Mouse (Mus musculus) neural tube, embryonic 13.5 days (tissue): ENCODE results near the gene Fam129a. TPM values are rescaled to one million over a fixed set of nuclear protein-coding genes. Genes with fewer than 3 reads are reported as not detected.
"Not testable (repeated sequence)": the region's sequence is repeated elsewhere in the genome, so short reads cannot be mapped to it uniquely, and the experiment has no call there.

Source experiments
- ATAC-seq: fragments of 200-750 bp; cut with Nextera tagmentation; 2 replicates; pipeline ENCODE4 v1.8.0; 2017; ENCODE audit warnings: low read depth, mild to moderate bottlenecking, moderate TSS enrichment, moderate library complexity
- H3K27ac ChIP-seq: fragments of 300-500 bp; sonication (generic); replicated peaks from 2 replicates; pipeline ENCODE4 v1.5.1; 2015; ENCODE audit warnings: moderate library complexity, mild to moderate bottlenecking, inconsistent platforms
- H3K27me3 ChIP-seq: fragments of 300-500 bp; sonication (generic); 2 replicates; pipeline ENCODE4 v1.6.1; 2015; ENCODE audit warnings: mild to moderate bottlenecking, inconsistent platforms
- H3K36me3 ChIP-seq: fragments of 300-500 bp; sonication (generic); 2 replicates; pipeline ENCODE4 v1.6.1; 2015; ENCODE audit warnings: mild to moderate bottlenecking, inconsistent platforms
- H3K4me1 ChIP-seq: fragments of 300-500 bp; sonication (generic); replicated peaks from 2 replicates; pipeline ENCODE4 v1.6.1; 2015; ENCODE audit warnings: inconsistent platforms
- H3K4me2 ChIP-seq: fragments of 300-500 bp; sonication (generic); 2 replicates; pipeline ENCODE4 v1.6.1; 2015; ENCODE audit warnings: inconsistent platforms, mild to moderate bottlenecking, moderate library complexity
- H3K4me3 ChIP-seq: fragments of 300-500 bp; sonication (generic); 2 replicates; pipeline ENCODE4 v1.5.1; 2015; ENCODE audit warnings: mild to moderate bottlenecking, inconsistent platforms
- H3K9ac ChIP-seq: fragments of 300-500 bp; sonication (generic); 2 replicates; pipeline ENCODE4 v1.6.1; 2015; ENCODE audit warnings: moderate library complexity, mild to moderate bottlenecking, inconsistent platforms
- H3K9me3 ChIP-seq: fragments of 300-500 bp; sonication (generic); 2 replicates; pipeline ENCODE4 v1.6.1; 2016; ENCODE audit warnings: inconsistent platforms
- WGBS: fragments of 180-500 bp; shearing (Covaris S2); methylation state at CpG from one replicate; pipeline ENCODE4 v1.1.7; 2015; 5-methylcytosine and 5-hydroxymethylcytosine counted together
- polyA plus RNA-seq: library from polyadenylated mRNA; unstranded; fragments of >200 nt; fragmentation: Nextera tagmentation; extraction: Ambion mirVana; gene quantifications from 2 replicates; pipeline ENCODE4 v1.2.1, GENCODE M21; 2015

Gene Fam129a
- polyA plus RNA-seq, 1 experiment from 2014 or later = 5.9 TPM

DNA sequence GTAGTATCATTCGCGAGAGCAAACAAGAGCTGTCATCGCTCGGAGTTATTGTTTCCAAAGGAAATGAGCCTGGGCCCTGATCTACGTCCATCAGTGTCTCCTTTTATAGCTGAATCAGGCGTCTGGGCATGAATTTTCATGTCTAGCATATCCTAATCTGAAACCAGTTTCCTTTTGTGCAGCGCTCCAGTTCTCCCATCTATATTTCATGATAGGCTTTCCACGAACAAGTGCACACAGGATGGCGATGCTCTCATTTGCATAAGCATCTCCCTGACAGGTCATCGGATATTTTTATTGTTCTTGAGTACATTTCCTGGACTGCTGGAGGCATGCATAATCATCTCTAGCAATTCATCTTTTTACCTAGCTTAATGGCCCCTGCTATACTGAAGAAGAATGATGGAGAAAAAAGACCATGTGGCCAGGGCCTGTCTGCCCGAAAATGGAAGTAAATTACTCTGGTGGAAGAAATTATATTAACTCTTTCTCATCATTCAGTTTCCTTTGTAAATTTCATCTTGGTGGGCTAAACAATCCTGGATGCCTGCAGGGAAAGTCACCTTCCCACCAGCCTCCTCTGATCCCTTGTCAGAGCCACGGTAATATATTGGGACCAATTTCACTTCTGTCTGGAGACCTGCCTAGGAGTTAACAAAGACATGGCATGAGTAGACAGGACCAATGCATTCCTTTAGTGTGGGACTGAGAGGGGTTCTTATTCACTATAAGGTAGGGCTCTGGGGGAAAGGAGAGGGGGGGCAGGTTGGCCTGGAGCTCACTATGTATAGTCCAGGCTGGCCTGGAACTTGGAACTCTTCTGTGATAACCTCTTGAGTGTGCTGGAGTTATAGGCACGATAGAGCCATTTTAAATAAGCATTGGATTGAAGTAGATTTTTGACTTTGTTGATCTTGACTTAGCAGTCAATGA lies 21.4 kb downstream of the Fam129a start:
- Histone ChIP-seq H3K36me3 (no peaks in the 10 kb centered on the region), H3K9me3 (no peaks in the 10 kb centered on the region), H3K9ac (no peak overlapping the region), H3K27ac (peak overlapping the region; percentile 64), H3K4me2 (no peak overlapping the region), H3K27me3 (no peaks in the 10 kb centered on the region), H3K4me3 (no peak overlapping the region), H3K4me1 (peaks cover 24% of the 10 kb centered on the region)
- ATAC-seq = peak; percentile 88
- 41% methylated on average over 13 of the region's 13 CpGs for WGBS

DNA sequence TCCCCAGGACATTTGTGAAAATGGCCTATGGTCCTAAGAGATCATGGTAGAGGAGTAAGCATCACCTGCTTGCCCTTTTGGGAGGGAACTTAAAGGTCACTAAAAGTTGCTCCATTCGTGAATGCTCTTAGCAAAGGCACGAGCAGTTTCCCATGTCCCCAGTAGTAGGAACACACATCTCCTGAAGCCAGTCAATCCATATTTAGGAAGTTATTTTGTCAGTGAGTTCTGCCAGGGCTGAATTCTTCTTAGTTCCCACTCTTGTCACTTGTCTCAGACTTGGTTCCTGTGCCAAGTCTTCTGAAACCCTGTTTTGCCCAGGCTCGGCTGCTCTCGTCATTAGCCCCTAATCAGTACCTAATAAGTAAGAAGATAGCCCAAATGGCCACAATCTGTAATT lies 23.9 kb downstream of the Fam129a start:
- Histone ChIP-seq H3K36me3 (no peaks in the 10 kb centered on the region), H3K4me2 (no peak overlapping the region), H3K27ac (no peak overlapping the region), H3K9ac (no peak overlapping the region), H3K9me3 (no peaks in the 10 kb centered on the region), H3K4me3 (no peak overlapping the region), H3K27me3 (no peaks in the 10 kb centered on the region), H3K4me1 (peaks cover 24% of the 10 kb centered on the region)
- no peak for ATAC-seq
- WGBS = 87% methylated on average over 4 of the region's 4 CpGs

DNA sequence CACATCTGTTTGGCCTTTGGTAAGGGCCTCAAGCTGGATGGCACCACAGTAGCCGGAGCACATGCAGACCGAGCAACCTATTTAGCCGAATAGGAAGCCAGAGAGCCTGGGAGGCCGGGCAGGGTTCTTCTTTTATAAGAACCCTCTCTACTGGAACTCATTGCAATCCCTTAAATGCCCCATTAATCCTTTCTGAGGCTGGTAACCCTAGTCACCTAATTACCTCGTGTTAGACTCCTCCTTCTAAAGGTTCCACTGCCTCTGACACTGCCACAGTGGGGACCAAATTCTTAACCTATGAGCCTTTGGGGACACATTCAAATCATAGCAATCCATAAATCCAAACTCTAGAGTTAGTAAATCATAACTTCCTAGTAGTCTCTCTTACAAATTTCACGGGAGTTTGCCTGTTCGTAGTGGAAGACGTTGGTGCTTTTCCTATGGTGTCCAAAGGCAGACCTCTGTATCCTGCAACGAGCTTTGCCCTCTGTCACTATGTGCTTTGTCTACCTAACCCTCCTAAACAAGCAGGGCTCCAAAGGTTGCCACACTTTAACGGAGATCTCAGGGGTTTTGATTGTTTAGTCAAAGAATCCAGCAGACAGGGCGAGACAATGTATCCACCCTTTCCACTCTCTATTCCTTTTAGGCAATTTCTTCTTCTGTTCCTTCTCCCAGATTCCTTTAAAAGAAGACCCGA lies 24.8 kb downstream of the Fam129a start:
- Histone ChIP-seq H3K9me3 (no peaks in the 10 kb centered on the region), H3K4me1 (peaks cover 24% of the 10 kb centered on the region), H3K27me3 (no peaks in the 10 kb centered on the region), H3K36me3 (no peaks in the 10 kb centered on the region), H3K9ac (no peak overlapping the region), H3K27ac (no peak overlapping the region), H3K4me3 (no peak overlapping the region), H3K4me2 (no peak overlapping the region)
- no peak for ATAC-seq
- WGBS = 49% methylated on average over 12 of the region's 12 CpGs

- Histone ChIP-seq H3K9ac (no peak overlapping the region), H3K27me3 (no peaks in the 10 kb centered on the region), H3K36me3 (no peaks in the 10 kb centered on the region), H3K4me1 (peaks cover 20% of the 10 kb centered on the region), H3K9me3 (no peaks in the 10 kb centered on the region), H3K4me2 (no peak overlapping the region), H3K27ac (no peak overlapping the region), H3K4me3 (no peak overlapping the region)
- ATAC-seq = no peak
- 58% methylated on average over 8 of the region's 8 CpGs for WGBS
Measured at GRCm38 (mm10) chr1:151596562-151596961, 25.6 kb downstream of the Fam129a start.

DNA sequence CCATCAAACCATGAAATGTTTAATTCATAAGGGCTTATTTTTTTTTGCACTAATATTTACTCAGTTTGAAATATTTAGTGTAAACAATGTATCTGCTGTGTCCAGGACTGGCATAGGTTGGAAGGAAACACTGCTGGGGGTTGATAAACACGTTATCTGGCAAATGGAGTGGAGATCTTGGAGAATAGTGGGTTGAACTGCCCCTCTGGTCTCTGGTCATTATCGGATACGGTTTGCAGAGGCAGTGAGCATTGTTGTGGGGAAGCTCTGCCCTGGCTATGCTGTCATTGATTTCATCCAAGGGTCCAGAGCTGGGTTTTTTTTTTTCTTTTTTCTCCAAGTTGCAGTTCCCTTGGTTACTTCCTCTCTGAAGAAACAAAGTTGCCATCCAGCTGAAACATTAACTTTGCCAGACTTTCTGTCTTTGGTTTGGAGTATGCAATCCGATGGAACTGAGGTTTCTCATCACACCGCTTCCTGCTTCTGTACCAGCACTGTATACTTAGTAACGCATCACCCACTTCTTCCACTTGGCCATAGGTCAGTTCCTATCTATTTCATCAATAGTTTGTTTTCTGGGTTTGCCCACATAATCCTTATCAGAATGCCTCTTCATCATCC lies 26.8 kb downstream of the Fam129a start:
- no peak overlapping the region for H3K27ac ChIP-seq
- no peak overlapping the region for H3K4me3 ChIP-seq
- H3K27me3 ChIP-seq = no peaks in the 10 kb centered on the region
- H3K36me3 ChIP-seq = no peaks in the 10 kb centered on the region
- H3K9me3 ChIP-seq = no peaks in the 10 kb centered on the region
- no peak for ATAC-seq
- peaks cover 8% of the 10 kb centered on the region; the same call in 1 of the 2 replicates for H3K4me1 ChIP-seq
- no peak overlapping the region for H3K9ac ChIP-seq
- WGBS = 84% methylated on average over 6 of the region's 6 CpGs
- no peak overlapping the region for H3K4me2 ChIP-seq

DNA sequence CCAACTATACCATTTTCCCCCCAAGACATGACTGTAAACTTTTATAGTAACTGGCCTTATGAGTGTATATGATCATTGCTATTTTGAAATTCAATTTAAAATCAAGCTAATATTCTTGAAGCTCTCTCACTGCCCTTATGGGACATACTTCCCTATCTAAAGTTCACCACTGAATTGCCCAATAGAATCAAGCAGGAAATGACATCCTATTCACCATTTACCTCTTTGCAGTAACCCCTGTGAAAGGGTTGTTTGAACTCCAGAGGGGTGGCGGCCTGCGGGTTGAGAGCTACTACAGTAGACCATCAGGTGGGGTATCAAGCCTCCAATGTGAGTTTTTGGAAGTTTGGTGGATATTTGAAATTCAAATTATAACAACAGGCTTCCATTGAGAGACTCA lies 27.9 kb downstream of the Fam129a start:
- H3K36me3 ChIP-seq = no peaks in the 10 kb centered on the region
- H3K4me3 ChIP-seq = no peak overlapping the region
- H3K9ac ChIP-seq = no peak overlapping the region
- 96% methylated on average over 2 of the region's 2 CpGs for WGBS
- no peak overlapping the region for H3K4me2 ChIP-seq
- no peak for ATAC-seq
- no peaks in the 10 kb centered on the region for H3K27me3 ChIP-seq
- H3K27ac ChIP-seq = no peak overlapping the region
- no peaks in the 10 kb centered on the region for H3K9me3 ChIP-seq
- peaks cover 8% of the 10 kb centered on the region; the same call in 1 of the 2 replicates for H3K4me1 ChIP-seq

GRCm38 (mm10) chr1:151604328-151604727 lies 33.3 kb downstream of the Fam129a start:
- Histone ChIP-seq H3K4me3 (no peak overlapping the region), H3K4me2 (no peak overlapping the region), H3K36me3 (no peaks in the 10 kb centered on the region), H3K4me1 (no peaks in the 10 kb centered on the region; the same call in 1 of the 2 replicates), H3K27me3 (no peaks in the 10 kb centered on the region), H3K9me3 (no peaks in the 10 kb centered on the region), H3K9ac (no peak overlapping the region), H3K27ac (no peak overlapping the region)
- WGBS = 82% methylated on average over 2 of the region's 2 CpGs
- ATAC-seq = no peak

DNA sequence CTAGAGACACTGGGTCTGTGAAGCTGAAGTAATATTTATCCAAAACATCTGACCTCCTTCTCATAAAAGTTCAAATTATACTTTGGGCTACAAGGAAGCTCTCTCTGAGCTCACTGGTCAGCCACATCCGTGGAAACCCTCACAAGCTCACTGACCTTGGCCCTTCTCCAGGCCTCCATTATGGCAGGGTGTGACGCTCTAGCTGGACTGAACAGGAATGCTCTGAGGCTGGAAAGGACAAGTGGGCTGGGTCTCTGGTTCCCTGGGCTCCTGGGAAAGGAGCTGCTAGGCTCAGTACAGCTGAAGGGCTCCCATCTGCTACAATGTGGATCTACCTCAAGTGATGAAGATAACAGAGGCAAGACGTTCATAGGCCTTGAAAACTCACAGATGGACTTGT lies 37.0 kb downstream of the Fam129a start:
- H3K36me3 ChIP-seq, H3K27me3 ChIP-seq, H3K9me3 ChIP-seq, H3K27ac ChIP-seq, H3K9ac ChIP-seq, H3K4me2 ChIP-seq, H3K4me1 ChIP-seq, H3K4me3 ChIP-seq, ATAC-seq: not testable (repeated sequence)
- 85% methylated on average over 3 of the region's 3 CpGs for WGBS

- H3K36me3 ChIP-seq = no peaks in the 10 kb centered on the region
- ATAC-seq = no peak
- H3K4me3 ChIP-seq = no peak overlapping the region
- H3K4me1 ChIP-seq = peaks cover 3% of the 10 kb centered on the region; the same call in 1 of the 2 replicates
- no peak overlapping the region for H3K27ac ChIP-seq
- no peaks in the 10 kb centered on the region for H3K27me3 ChIP-seq
- no peak overlapping the region for H3K4me2 ChIP-seq
- no peaks in the 10 kb centered on the region for H3K9me3 ChIP-seq
- H3K9ac ChIP-seq = no peak overlapping the region
Measured at GRCm38 (mm10) chr1:151610621-151611020, 39.6 kb downstream of the Fam129a start.

DNA sequence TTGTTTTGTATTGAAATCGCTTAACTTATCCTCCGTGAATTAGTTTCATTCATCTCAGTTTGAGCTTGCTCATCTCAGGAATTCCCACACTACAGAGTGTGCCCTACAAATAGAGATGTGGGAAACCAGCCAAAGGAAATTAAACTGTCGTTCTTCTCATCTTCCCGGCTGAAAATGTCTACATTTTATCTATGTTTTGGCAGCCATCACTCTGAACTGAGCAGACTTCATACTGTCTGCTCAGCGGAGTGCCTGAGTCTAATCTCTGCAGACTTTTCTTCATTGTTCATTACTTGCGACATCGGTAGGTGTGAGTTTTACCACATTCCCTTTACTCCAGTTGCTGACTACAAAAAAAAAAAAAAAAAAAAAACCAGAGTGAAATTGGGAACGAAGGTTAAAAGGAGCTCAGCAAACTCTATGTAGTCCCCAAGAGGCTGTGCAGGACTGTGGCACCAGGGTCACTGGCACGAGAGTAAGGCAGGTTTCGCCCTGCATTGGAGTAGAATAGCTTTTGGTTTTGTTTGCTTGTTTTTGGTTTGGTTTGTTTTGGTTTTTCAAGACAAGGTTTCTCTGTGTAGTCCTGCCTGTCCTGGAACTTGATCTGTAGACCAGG lies 43.4 kb downstream of the Fam129a start:
- Histone ChIP-seq H3K4me1 (peaks cover 5% of the 10 kb centered on the region; the same call in 1 of the 2 replicates), H3K9me3 (no peaks in the 10 kb centered on the region), H3K36me3 (no peaks in the 10 kb centered on the region), H3K9ac (no peak overlapping the region), H3K4me3 (no peak overlapping the region), H3K27ac (no peak overlapping the region), H3K4me2 (no peak overlapping the region), H3K27me3 (no peaks in the 10 kb centered on the region)
- no peak for ATAC-seq
- WGBS = 78% methylated on average over 10 of the region's 10 CpGs

GRCm38 (mm10) chr1:151615625-151616024 lies 44.6 kb downstream of the Fam129a start:
- no peak overlapping the region for H3K9ac ChIP-seq
- H3K4me2 ChIP-seq = no peak overlapping the region
- 94% methylated on average over 6 of the region's 6 CpGs for WGBS
- H3K4me1 ChIP-seq = peaks cover 5% of the 10 kb centered on the region; the same call in 1 of the 2 replicates
- H3K9me3 ChIP-seq = no peaks in the 10 kb centered on the region
- no peak overlapping the region for H3K27ac ChIP-seq
- no peaks in the 10 kb centered on the region for H3K36me3 ChIP-seq
- no peaks in the 10 kb centered on the region for H3K27me3 ChIP-seq
- ATAC-seq = no peak
- H3K4me3 ChIP-seq = no peak overlapping the region
